ENCODE assay signal across 12 mouse cellular contexts in genomic region chr14:34345771-34346566, GRCm38 (mm10). TPM values are rescaled to one million over a fixed set of nuclear protein-coding genes. Genes with fewer than 3 reads are reported as not detected.
DNase-seq lines count a peak whose midpoint lies in the region; ATAC-seq and TF ChIP-seq lines count a peak whose summit lies in the region.
"Had no signal": no experiment of that assay in that cellular context is flagged by ENCODE, and none has a peak within 500 bp of the region (broad histone marks: within the 10 kb centered on the region; RNA-seq: fewer than 3 reads in every experiment).

No protein-coding gene starts in this region.

- peaks cover 29% of the 10 kb centered on the region; the same call in 1 of the 2 replicates for H3K36me3 ChIP-seq in kidney, postnatal 0 days (ENCODE audit: insufficient read depth, low read length)
- peaks cover 25% of the 10 kb centered on the region for H3K36me3 ChIP-seq in hindbrain, postnatal 0 days (ENCODE audit: insufficient read depth, low read length)
- peaks cover 3% of the 10 kb centered on the region; the same call in 1 of the 2 replicates for H3K36me3 ChIP-seq in neural tube, embryonic 11.5 days (ENCODE audit: control insufficient read depth, insufficient read depth, low read length)

- peak; percentile 53 for TF ChIP-seq CTCF in kidney, postnatal 0 days (IDR thresholded peaks at IDR 0.05; ENCODE audit: low read depth)
- TF ChIP-seq CTCF in hindbrain, postnatal 0 days (IDR thresholded peaks at IDR 0.05; ENCODE audit: low read depth), result peak; percentile 59

- no peaks in the 10 kb centered on the region for H3K9me3 ChIP-seq in kidney, postnatal 0 days (replicated peaks; ENCODE audit: low read length)
- H3K9me3 ChIP-seq in hindbrain, postnatal 0 days (ENCODE audit: low read length), result no peaks in the 10 kb centered on the region
- no peaks in the 10 kb centered on the region for H3K9me3 ChIP-seq in neural tube, embryonic 11.5 days (ENCODE audit: control insufficient read depth, low read length)

- H3K4me1 ChIP-seq in kidney, postnatal 0 days (replicated peaks; ENCODE audit: insufficient read depth, low read length), result no peaks in the 10 kb centered on the region
- no peaks in the 10 kb centered on the region for H3K4me1 ChIP-seq in hindbrain, postnatal 0 days (ENCODE audit: insufficient read depth, low read length)
- no peaks in the 10 kb centered on the region for H3K4me1 ChIP-seq in neural tube, embryonic 11.5 days (ENCODE audit: control insufficient read depth, insufficient read depth, low read length)

- H3K27ac ChIP-seq in kidney, postnatal 0 days, result no peak overlapping the region
- H3K27ac ChIP-seq in hindbrain, postnatal 0 days, result no peak overlapping the region
- H3K27ac ChIP-seq in neural tube, embryonic 11.5 days (ENCODE audit: low read depth, low read length), result no peak overlapping the region
- H3K27ac ChIP-seq: macrophage had no signal

- peak; percentile 67 for ATAC-seq in kidney, postnatal 0 days (replicated peaks; ENCODE audit: low FRiP score, low read depth)
- ATAC-seq in hindbrain, postnatal 0 days, result peak; percentile 60
- peak; percentile 35; the same call in 1 of the 2 replicates for ATAC-seq in neural tube, embryonic 11.5 days (ENCODE audit: insufficient read depth, low FRiP score, low TSS enrichment)

- no peak overlapping the region for H3K9ac ChIP-seq in kidney, postnatal 0 days (ENCODE audit: low read depth, low read length)
- no peak overlapping the region for H3K9ac ChIP-seq in hindbrain, postnatal 0 days (replicated peaks; ENCODE audit: low read length)
- H3K9ac ChIP-seq in neural tube, embryonic 11.5 days (ENCODE audit: low read length), result no peak overlapping the region

- H3K4me2 ChIP-seq in kidney, postnatal 0 days (ENCODE audit: low read length), result no peak overlapping the region
- H3K4me2 ChIP-seq in hindbrain, postnatal 0 days (ENCODE audit: low read depth, low read length), result no peak overlapping the region
- H3K4me2 ChIP-seq in neural tube, embryonic 11.5 days (ENCODE audit: low read depth), result no peak overlapping the region

- intact Hi-C loops in heart, postnatal 25 days (cut with DNase I), result no loop called here

- H3K27me3 ChIP-seq in kidney, postnatal 0 days (ENCODE audit: insufficient read depth, low read length), result no peaks in the 10 kb centered on the region
- H3K27me3 ChIP-seq in hindbrain, postnatal 0 days (ENCODE audit: insufficient read depth, low read length), result no peaks in the 10 kb centered on the region
- H3K27me3 ChIP-seq in neural tube, embryonic 11.5 days (ENCODE audit: control insufficient read depth, insufficient read depth, low read length), result no peaks in the 10 kb centered on the region

- H3K4me3 ChIP-seq in kidney, postnatal 0 days (replicated peaks; ENCODE audit: low read depth, low read length), result no peak overlapping the region
- H3K4me3 ChIP-seq in hindbrain, postnatal 0 days (ENCODE audit: low read length), result no peak overlapping the region
- H3K4me3 ChIP-seq in neural tube, embryonic 11.5 days (ENCODE audit: low read depth, low read length), result no peak overlapping the region

- no peak for DNase-seq in kidney, postnatal 0 days (ENCODE audit: low spot score)
- DNase-seq in kidney, postnatal 4 days, result no peak
- DNase-seq in R1 (ENCODE audit: low read depth, low spot score), result peak; percentile 64
- peak; percentile 42 for DNase-seq in hindbrain, postnatal 0 days (ENCODE audit: low spot score)
- no peak for DNase-seq in neural tube, embryonic 11.5 days (ENCODE audit: low spot score)
- no peak for DNase-seq in heart, postnatal 25 days (ENCODE audit: low spot score)
- DNase-seq in cerebellum, adult 11 months, result no peak
- no peak for DNase-seq in adrenal gland, postnatal 10 days
- DNase-seq: kidney, adult 11 months had no signal

- WGBS in kidney, postnatal 0 days, result 52% methylated on average over 12 of the region's 12 CpGs
- WGBS in hindbrain, postnatal 0 days, result 69% methylated on average over 12 of the region's 12 CpGs
- 54% methylated on average over 12 of the region's 12 CpGs for WGBS in neural tube, embryonic 11.5 days

RNA-seq across cellular contexts. Expression of gene Fam25c, which starts 9.3 kb away (rescaled TPM):
- polyA plus RNA-seq in kidney, postnatal 0 days (2015; fragmentation: Nextera tagmentation; extraction: Ambion mirVana), result 8.1 and 15.2 TPM in 2 replicates
- total RNA-seq in hindbrain, postnatal 0 days (2014; rRNA removed), result not detected in 2 replicates
- polyA plus RNA-seq in hindbrain, postnatal 0 days (2015; fragmentation: Nextera tagmentation; extraction: Ambion mirVana), result not detected in 2 replicates
- polyA plus RNA-seq in neural tube, embryonic 11.5 days (2014; fragmentation: Nextera tagmentation; extraction: Ambion mirVana), result not detected in 2 replicates
- total RNA-seq in heart, postnatal 25 days (2021), result not detected
- total RNA-seq in adrenal gland, postnatal 10 days (2021), result 1 to 10 TPM; 2.3 to 4.2 TPM
- total RNA-seq: gastrocnemius, adult 18-20 months had no signal
- polyA plus RNA-seq: macrophage; spleen, adult 2 months had no signal

RNA-seq across cellular contexts. Expression of gene Sncg, which starts 28.6 kb away (rescaled TPM):
- polyA plus RNA-seq in kidney, postnatal 0 days (2015; fragmentation: Nextera tagmentation; extraction: Ambion mirVana), result 5.3 and 5.5 TPM in 2 replicates
- 49.5 and 65.3 TPM in 2 replicates for total RNA-seq in hindbrain, postnatal 0 days (2014; rRNA removed)
- polyA plus RNA-seq in hindbrain, postnatal 0 days (2015; fragmentation: Nextera tagmentation; extraction: Ambion mirVana), result 164 and 165 TPM in 2 replicates
- 269 and 295 TPM in 2 replicates for polyA plus RNA-seq in neural tube, embryonic 11.5 days (2014; fragmentation: Nextera tagmentation; extraction: Ambion mirVana)
- 1 to 10 TPM; 5.9 to 6.5 TPM for total RNA-seq in heart, postnatal 25 days (2021)
- total RNA-seq in adrenal gland, postnatal 10 days (2021), result 10 to 100 TPM; 44.7 to 50.3 TPM
- polyA plus RNA-seq: macrophage had no signal

RNA-seq across cellular contexts. Expression of gene Mmrn2, which starts 29.3 kb away (rescaled TPM):
- polyA plus RNA-seq in kidney, postnatal 0 days (2015; fragmentation: Nextera tagmentation; extraction: Ambion mirVana), result 16.2 and 17.1 TPM in 2 replicates
- total RNA-seq in hindbrain, postnatal 0 days (2014; rRNA removed), result 6.8 and 8.1 TPM in 2 replicates
- 2.5 and 2.6 TPM in 2 replicates for polyA plus RNA-seq in hindbrain, postnatal 0 days (2015; fragmentation: Nextera tagmentation; extraction: Ambion mirVana)
- polyA plus RNA-seq in neural tube, embryonic 11.5 days (2014; fragmentation: Nextera tagmentation; extraction: Ambion mirVana), result 7.3 and 8.3 TPM in 2 replicates
- 10 to 100 TPM; 38.6 to 43.2 TPM for total RNA-seq in heart, postnatal 25 days (2021)
- total RNA-seq in adrenal gland, postnatal 10 days (2021), result 10 to 100 TPM; 25.2 to 34.6 TPM
- polyA plus RNA-seq: macrophage had no signal

RNA-seq across cellular contexts. Expression of gene Glud1, which starts 35.4 kb away (rescaled TPM):
- polyA plus RNA-seq in kidney, postnatal 0 days (2015; fragmentation: Nextera tagmentation; extraction: Ambion mirVana), result 160 and 161 TPM in 2 replicates
- 243 and 272 TPM in 2 replicates for total RNA-seq in hindbrain, postnatal 0 days (2014; rRNA removed)
- 143 and 153 TPM in 2 replicates for polyA plus RNA-seq in hindbrain, postnatal 0 days (2015; fragmentation: Nextera tagmentation; extraction: Ambion mirVana)
- 96.0 and 97.3 TPM in 2 replicates for polyA plus RNA-seq in neural tube, embryonic 11.5 days (2014; fragmentation: Nextera tagmentation; extraction: Ambion mirVana)
- 100 to 1,000 TPM; 126 to 142 TPM for total RNA-seq in heart, postnatal 25 days (2021)
- total RNA-seq in adrenal gland, postnatal 10 days (2021), result 100 to 1,000 TPM; 309 to 414 TPM

RNA-seq across cellular contexts. Expression of gene Shld2, which starts 35.7 kb away (rescaled TPM):
- polyA plus RNA-seq in kidney, postnatal 0 days (2015; fragmentation: Nextera tagmentation; extraction: Ambion mirVana), result 11.5 and 11.8 TPM in 2 replicates
- total RNA-seq in hindbrain, postnatal 0 days (2014; rRNA removed), result 4.0 and 5.8 TPM in 2 replicates
- polyA plus RNA-seq in hindbrain, postnatal 0 days (2015; fragmentation: Nextera tagmentation; extraction: Ambion mirVana), result 9.2 and 11.4 TPM in 2 replicates
- polyA plus RNA-seq in neural tube, embryonic 11.5 days (2014; fragmentation: Nextera tagmentation; extraction: Ambion mirVana), result 7.7 and 8.8 TPM in 2 replicates
- total RNA-seq in heart, postnatal 25 days (2021), result 1 to 10 TPM; 8.3 to 8.4 TPM
- 10 to 100 TPM; 10.5 to 13.8 TPM for total RNA-seq in adrenal gland, postnatal 10 days (2021)

Comparison
In these comparisons a context has a peak if more than half of its experiments do, and no peak if none do; other contexts are left out.
1. DNase-seq: peak in R1 (single experiment) and hindbrain, postnatal 0 days (single experiment); none in kidney, postnatal 0 days (single experiment), kidney, postnatal 4 days (0 of 2), neural tube, embryonic 11.5 days (single experiment), heart, postnatal 25 days (single experiment), cerebellum, adult 11 months (single experiment) and adrenal gland, postnatal 10 days (single experiment).
2. Peak in every context shown above with its lines, with median percentiles within 50 percentile points of each other: ATAC-seq.